Mouse (Mus musculus) G1E (cell line): ENCODE results near the gene Fh1. TPM values are rescaled to one million over a fixed set of nuclear protein-coding genes. Genes with fewer than 3 reads are reported as not detected.

Source experiments
- ATAC-seq: 2 replicates; pipeline ENCODE4 v1.8.0; 2016; ENCODE audit warnings: mild to moderate bottlenecking; ENCODE audit not compliant: insufficient number of reproducible peaks, poor library complexity, low FRiP score, severe bottlenecking; ENCODE audit errors: extremely low read depth
- DNase-seq: peaks from one replicate; pipeline ENCODE4 v3.0.0; 2012; ENCODE audit warnings: low spot score
- H3K27me3 ChIP-seq: 2 replicates; pipeline ENCODE4 v1.6.1; 2012; ENCODE audit warnings: mild to moderate bottlenecking, low read length, inconsistent platforms; ENCODE audit not compliant: insufficient read depth
- H3K36me3 ChIP-seq: replicated peaks from 2 replicates; pipeline ENCODE3; 2012; ENCODE audit warnings: mild to moderate bottlenecking, inconsistent platforms
- H3K4me1 ChIP-seq: 2 replicates; pipeline ENCODE4 v1.6.1; 2012; ENCODE audit warnings: low read depth, low read length, inconsistent platforms, mixed read lengths; ENCODE audit not compliant: insufficient read depth
- H3K4me3 ChIP-seq: 2 replicates; pipeline ENCODE4 v1.5.1; 2012; ENCODE audit warnings: low read depth, mild to moderate bottlenecking, inconsistent platforms, low read length, moderate library complexity, mixed read lengths
- H3K9me3 ChIP-seq: replicated peaks from 2 replicates; pipeline ENCODE4 v1.6.1; 2012; ENCODE audit warnings: inconsistent platforms
- CTCF ChIP-seq: IDR thresholded peaks from 2 replicates; pipeline ENCODE4 v1.5.1; 2012; ENCODE audit warnings: low read depth, low read length, inconsistent platforms, mixed read lengths
- GATA1 ChIP-seq: IDR thresholded peaks from 2 replicates; pipeline ENCODE4 v1.6.1; 2012; ENCODE audit warnings: borderline replicate concordance, low read length, inconsistent platforms, mixed read lengths
- GATA2 ChIP-seq: IDR thresholded peaks from 2 replicates; pipeline ENCODE4 v1.6.1; 2012; ENCODE audit warnings: low read depth, low read length, inconsistent platforms, borderline replicate concordance
- POLR2AphosphoS5 ChIP-seq: IDR thresholded peaks from 2 replicates; pipeline ENCODE4 v1.6.1; 2012; ENCODE audit warnings: low read depth, low read length, inconsistent platforms; ENCODE audit not compliant: insufficient replicate concordance
- TAL1 ChIP-seq: conservative IDR thresholded peaks from 2 replicates; pipeline ENCODE4 v1.6.1; 2012; ENCODE audit warnings: low read depth, low read length, inconsistent platforms, mixed read lengths
- polyA plus RNA-seq: library from polyadenylated mRNA; stranded (reverse); fragments of >175 nt; gene quantifications from 2 replicates; pipeline ENCODE4 v1.2.3, GENCODE M21; 2012
- total RNA-seq, 2 experiments: library from RNA; stranded (forward) in 1 of 2; stranded (reverse) in 1 of 2; fragments of 200-1000 nt in 1 of 2; fragments of >200 nt in 1 of 2; fragmentation: Nextera tagmentation in 1 of 2; gene quantifications; 2 replicates each; pipeline ENCODE4 v1.2.3; 2014 to 2017

The Fh1 gene
- total and polyA plus RNA-seq, 3 experiments: 20.8 to 162 (median 47.1) TPM

DNA sequence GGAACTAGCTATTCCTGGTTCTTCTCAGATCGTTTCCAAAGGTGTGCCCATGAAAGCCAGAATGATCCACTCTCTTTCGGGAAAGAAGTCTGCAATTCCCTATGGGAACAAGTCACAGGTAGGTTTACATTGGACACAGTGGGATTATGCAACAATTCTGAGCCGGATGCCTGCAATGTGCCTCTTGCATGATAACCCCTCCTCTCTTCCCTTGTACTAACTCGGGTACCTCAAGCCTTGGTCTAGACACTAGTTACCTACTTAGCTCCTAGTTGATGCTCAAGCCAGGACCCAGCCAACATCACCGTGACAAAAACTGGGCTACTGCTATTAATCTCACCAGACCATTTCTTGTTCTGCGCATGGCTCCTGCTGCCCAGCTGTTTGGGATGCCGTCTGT is 13.6 kb upstream of the Fh1 start:
- DNase-seq (no peak), ATAC-seq (no peak)
- Histone ChIP-seq H3K4me1 (no peaks in the 10 kb centered on the region), H3K36me3 (no peaks in the 10 kb centered on the region), H3K4me3 (no peak overlapping the region), H3K27me3 (no peaks in the 10 kb centered on the region), H3K9me3 (no peaks in the 10 kb centered on the region)
- TF ChIP-seq GATA1 (no peak), CTCF (no peak), POLR2AphosphoS5 (no peak)

DNA sequence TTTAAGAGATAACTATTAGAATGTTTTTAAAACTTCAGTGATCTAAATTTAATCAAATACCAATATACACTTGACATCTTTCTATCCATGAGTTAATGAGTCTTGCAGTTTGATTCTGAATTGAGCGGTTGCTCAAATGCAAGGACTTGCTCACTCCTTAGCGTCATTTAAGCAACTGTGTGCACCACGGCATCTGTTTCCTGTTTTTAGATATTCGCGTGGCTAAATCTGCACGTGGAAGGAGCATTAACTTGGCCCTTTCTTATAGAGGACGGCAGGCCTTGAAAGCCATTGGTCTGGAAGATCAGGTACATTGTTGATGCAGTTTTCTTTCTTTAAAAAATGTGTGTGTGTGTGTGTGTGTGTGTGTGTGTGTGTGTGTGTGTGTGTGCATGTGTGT is 12.2 kb upstream of the Fh1 start:
- Histone ChIP-seq H3K4me1 (no peaks in the 10 kb centered on the region; the same call in 1 of the 2 replicates), H3K27me3 (no peaks in the 10 kb centered on the region), H3K4me3 (no peak overlapping the region)

DNA sequence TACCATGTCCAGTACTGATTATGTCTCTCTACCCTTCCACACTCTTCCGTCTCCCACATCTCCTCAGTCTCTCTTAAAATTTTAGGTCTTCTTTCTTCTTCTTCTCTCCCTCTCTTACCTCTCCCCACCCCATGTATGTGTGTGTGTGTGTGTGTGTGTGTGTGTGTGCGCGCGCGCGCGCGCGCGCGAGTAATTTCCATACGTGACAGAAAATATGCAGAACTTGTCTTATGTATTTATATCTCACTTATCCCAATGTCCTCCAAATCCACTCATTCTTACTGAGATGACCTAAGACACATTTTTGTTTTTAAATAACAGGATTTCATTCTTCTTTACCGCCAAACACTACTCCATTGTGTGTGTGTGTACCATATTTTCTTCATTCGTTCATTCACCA is 7.0 kb upstream of the Fh1 start:
- no peak for ATAC-seq
- DNase-seq: no peak
- H3K4me1 ChIP-seq: peaks cover 9% of the 10 kb centered on the region; the same call in 1 of the 2 replicates
- H3K9me3 ChIP-seq: no peaks in the 10 kb centered on the region
- TF ChIP-seq CTCF (no peak), TAL1 (no peak), GATA2 (no peak), POLR2AphosphoS5 (no peak), GATA1 (no peak)
- no peaks in the 10 kb centered on the region for H3K27me3 ChIP-seq
- H3K4me3 ChIP-seq: no peak overlapping the region
- no peaks in the 10 kb centered on the region for H3K36me3 ChIP-seq

More for the DNA sequence above, 12.2 kb upstream of the Fh1 start:
- no peaks in the 10 kb centered on the region for H3K36me3 ChIP-seq
- H3K9me3 ChIP-seq: no peaks in the 10 kb centered on the region
- TF ChIP-seq POLR2AphosphoS5 (no peak), GATA2 (no peak), GATA1 (no peak), TAL1 (no peak), CTCF (no peak)
- ATAC-seq: no peak
- no peak for DNase-seq

DNA sequence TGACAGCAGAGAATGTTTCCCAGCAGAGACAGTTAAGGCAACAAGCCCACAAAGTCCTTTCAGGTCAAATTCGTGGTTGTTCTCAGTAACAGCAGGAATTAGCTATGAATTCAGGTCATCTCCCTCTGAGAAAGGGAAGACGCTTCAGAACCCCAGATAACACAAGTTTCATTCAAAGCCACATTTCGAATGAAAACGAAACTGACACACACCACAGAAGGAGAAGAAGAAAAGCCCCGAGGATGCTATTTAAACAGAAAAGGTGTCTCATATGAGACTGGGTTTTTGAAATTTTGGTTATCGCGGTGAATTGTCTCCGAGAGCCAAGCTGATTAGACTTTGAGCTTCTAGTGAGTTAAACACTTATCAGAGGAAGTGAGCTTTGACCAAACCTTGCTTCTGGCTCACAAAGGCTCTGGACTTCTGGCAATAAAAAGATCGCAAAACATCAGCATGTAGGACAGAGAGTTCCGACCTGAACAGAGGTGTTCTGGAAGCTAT is 6.3 kb upstream of the Fh1 start:
- H3K36me3 ChIP-seq: no peaks in the 10 kb centered on the region
- ATAC-seq (no peak), DNase-seq (no peak)
- TF ChIP-seq CTCF (no peak), TAL1 (no peak), POLR2AphosphoS5 (no peak), GATA1 (no peak), GATA2 (no peak)
- no peak overlapping the region for H3K4me3 ChIP-seq
- no peaks in the 10 kb centered on the region for H3K9me3 ChIP-seq
- H3K4me1 ChIP-seq: peaks cover 11% of the 10 kb centered on the region; the same call in 1 of the 2 replicates
- H3K27me3 ChIP-seq: no peaks in the 10 kb centered on the region

DNA sequence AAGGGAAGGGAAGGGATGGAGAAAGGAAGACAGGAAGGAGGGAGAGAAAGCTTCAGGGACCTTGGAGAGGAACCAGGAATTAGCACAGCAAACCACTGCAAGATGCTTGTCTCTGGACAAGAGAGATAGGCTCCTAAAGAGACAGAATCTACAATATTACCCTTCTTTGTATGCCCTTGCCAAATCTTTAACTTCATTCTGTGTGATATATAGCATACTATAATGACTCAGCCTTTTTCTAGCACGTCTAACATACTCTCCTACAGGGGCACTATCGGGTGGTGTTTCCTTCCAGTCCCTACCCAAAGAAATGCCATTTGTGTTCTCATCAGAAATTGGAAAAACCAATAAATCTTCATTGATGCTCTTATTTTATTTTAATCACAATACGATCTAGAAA is 5.6 kb upstream of the Fh1 start:
- peaks cover 16% of the 10 kb centered on the region for H3K4me1 ChIP-seq
- no peak overlapping the region for H3K4me3 ChIP-seq
- no peaks in the 10 kb centered on the region for H3K27me3 ChIP-seq
- ATAC-seq (no peak; the same call in 1 of the 2 replicates), DNase-seq (no peak)
- no peaks in the 10 kb centered on the region for H3K9me3 ChIP-seq
- no peaks in the 10 kb centered on the region for H3K36me3 ChIP-seq
- TF ChIP-seq POLR2AphosphoS5: no peak
- TF ChIP-seq GATA2: no peak
- TF ChIP-seq CTCF: no peak
- no peak for TF ChIP-seq GATA1
- TF ChIP-seq TAL1: no peak

DNA sequence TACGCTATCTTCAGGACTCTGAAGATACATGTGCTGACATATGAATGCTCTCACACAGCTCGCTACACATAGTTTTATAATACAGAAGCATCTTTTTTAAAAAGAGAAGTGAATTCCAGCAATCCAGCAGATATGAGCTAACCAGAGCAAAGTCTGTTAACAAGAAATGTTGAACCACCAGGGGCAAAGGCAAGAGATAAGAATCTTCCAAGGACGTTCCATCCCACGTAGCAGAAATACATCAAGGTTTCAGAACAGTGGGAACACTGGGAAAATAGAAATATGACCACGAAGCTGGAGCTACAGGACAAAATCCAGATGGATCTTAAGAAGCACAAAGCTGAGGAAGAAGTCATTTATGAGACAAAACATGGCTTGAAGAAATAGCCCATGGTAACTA is 4.9 kb upstream of the Fh1 start:
- Histone ChIP-seq H3K4me1 (peaks cover 21% of the 10 kb centered on the region), H3K9me3 (no peaks in the 10 kb centered on the region), H3K4me3 (no peak overlapping the region), H3K36me3 (no peaks in the 10 kb centered on the region), H3K27me3 (no peaks in the 10 kb centered on the region)
- TF ChIP-seq GATA2 (no peak), POLR2AphosphoS5 (no peak), CTCF (no peak), GATA1 (no peak), TAL1 (no peak)
- ATAC-seq (no peak), DNase-seq (no peak)

DNA sequence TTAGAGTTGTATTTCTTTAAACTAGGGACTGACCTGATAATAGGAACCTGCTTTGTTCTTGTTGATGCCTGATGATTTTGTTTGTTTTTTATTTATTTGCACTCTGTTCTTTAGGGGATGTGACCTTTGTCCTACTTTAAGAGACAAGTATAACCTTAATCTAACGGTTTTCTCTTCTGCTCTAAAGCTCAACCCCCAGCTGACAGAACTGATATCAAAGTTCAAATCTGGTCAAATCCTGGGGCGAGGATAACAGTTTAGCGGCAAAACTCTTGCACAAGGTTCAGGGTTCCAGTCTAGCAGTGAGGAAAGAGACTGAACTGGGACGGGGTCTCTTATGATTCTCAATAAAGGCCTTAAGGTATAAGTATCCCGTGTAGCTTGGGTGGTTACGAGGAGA is 3.8 kb upstream of the Fh1 start:
- Histone ChIP-seq H3K9me3 (no peaks in the 10 kb centered on the region), H3K27me3 (no peaks in the 10 kb centered on the region), H3K36me3 (peaks cover under 1% of the 10 kb centered on the region), H3K4me3 (no peak overlapping the region), H3K4me1 (peaks cover 29% of the 10 kb centered on the region)
- TF ChIP-seq GATA2: no peak
- no peak for TF ChIP-seq GATA1
- TF ChIP-seq POLR2AphosphoS5: no peak
- TF ChIP-seq TAL1: no peak
- no peak for TF ChIP-seq CTCF
- no peak for DNase-seq
- ATAC-seq: no peak
